Mouse (Mus musculus): ENCODE results near the gene Bod1.

The Bod1 gene

DNA sequence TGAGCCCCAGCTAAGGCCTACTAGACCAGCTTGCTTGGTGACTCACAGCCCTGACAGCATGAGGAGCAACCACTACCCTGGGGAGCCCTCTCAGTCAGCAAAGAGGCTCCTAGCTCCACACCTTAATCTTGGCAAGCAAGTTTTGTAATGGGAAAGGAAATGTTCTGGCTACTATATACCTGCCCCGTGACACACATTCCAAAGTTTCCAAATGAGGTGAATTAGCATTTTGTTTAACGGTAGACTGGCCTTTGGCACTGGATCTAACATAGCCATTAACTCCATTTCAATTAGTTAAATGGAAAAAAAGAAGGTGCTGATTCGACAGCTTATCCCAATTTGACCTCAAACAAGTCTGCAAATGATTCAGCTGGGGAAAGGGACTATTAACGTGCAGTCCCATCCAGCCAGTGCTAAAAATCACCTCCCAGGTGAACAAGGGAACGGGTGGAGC is 1.2 kb downstream of the Bod1 start:
- in situ Hi-C loops (cut with MboI; ENCODE audit: low sequenced_read_pairs), result loop anchor here (5.0 to 25.0 kb wide), 2 partner anchors 282 to 492 kb away; no protein-coding TSS in a partner anchor

DNA sequence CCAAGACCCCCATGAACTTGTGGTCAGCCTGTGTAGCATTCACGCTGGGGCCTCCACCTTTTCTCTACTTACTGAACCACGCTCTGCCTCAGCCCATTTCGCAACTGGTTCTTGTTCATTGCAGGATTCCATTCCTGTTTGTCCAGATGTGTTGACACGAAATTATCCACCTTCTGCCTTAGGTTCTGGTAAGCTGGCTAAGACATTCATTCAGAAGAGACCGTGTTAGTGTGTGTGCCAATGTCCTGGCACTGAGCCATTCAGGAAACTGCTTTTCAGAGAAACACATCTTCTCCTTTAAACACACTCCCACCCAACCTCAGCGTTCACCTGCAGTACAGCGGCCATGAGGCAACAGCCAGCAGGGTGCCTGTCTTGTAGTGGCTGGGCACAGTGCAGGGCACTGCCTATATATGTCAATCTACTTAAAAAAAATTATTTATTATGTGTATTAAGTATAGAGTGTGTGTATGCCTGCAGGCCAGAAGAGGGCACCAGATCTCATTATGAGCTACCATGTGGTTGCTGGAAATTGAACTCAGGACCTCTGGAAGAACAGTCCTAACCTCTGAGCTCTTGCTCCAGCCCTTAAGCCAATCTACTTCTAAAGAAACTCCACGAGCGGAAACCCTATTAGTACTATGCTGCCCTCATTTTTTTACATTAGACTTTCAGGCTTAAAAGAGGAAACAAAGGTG is 2.4 kb downstream of the Bod1 start:
- in situ Hi-C loops (cut with MboI; ENCODE audit: low sequenced_read_pairs), result loop anchor here (25.0 kb wide), 1 partner anchor 493 kb away; no protein-coding TSS in a partner anchor

DNA sequence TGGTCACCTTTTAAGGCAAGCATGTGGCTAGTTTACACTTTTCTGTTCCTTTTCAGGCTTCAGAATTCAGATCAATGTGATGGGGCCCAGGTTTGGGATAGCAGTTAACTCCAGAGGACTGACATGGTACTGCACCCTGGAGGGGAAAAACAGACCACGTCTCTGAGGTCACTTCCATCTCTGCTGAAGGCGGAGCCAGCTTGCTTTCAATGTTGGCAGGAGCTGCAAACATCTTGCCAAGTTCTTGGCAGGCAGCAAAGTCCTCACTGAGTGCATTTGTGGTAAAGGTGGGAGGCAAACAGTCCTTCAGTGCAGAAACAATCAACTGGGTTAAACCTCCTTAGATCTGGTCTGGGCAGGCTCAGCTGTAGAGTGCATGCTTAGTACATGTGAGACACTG is 7.5 kb downstream of the Bod1 start:
- in situ Hi-C loops (cut with MboI; ENCODE audit: low sequenced_read_pairs), result loop anchor here (25.0 kb wide), 1 partner anchor 498 kb away; no protein-coding TSS in a partner anchor

DNA sequence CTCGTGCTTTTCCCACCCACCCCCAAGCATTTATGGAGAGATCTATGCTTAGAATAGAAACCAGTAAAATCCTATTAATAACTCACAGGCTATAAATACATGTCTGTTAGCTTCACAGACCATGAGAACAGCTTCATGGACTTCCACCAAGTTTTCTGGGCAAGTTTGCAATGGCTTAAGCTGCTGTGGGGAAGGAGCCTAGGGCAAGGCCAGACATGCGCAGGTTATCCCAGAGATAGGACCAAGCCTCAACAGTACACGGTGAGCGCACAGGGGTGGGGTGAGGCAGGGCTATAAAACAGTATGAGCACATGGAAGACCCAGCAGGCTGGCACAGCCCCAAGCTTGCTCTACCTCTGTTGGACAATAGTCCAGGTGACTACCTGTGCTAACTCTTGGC is 8.2 kb downstream of the Bod1 start:
- in situ Hi-C loops (cut with MboI; ENCODE audit: low sequenced_read_pairs), result loop anchor here (25.0 kb wide), 1 partner anchor 499 kb away; no protein-coding TSS in a partner anchor

DNA sequence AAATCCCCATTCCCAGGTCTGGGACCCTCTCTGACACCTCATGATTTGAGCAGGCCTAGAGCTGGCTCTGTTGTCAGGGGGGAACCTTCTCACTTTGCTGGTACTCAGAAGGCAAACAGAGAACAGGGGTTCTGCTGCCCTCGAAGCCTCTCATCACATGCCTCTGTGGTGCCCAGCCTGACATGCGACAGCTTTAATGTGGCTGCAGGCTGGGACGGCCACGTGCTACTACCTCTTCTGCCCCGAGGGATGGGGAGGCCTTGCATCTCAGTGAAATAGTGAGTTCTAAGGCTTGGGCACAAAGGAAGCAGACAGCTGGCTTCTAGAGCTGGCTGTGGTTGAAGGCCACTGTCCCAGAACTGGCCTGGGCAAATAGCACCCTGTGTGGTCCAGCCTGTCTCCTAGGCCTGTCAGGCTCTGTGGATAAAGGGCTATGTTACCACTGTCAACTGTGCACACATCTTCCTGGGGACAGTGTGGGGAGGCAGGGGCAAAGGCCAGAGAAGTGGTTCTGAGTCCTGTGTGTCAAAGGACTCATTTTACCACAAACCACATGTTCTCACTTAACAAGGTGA is 8.7 kb downstream of the Bod1 start:
- in situ Hi-C loops (cut with MboI; ENCODE audit: low sequenced_read_pairs), result loop anchor here (25.0 kb wide), 1 partner anchor 499 kb away; no protein-coding TSS in a partner anchor

DNA sequence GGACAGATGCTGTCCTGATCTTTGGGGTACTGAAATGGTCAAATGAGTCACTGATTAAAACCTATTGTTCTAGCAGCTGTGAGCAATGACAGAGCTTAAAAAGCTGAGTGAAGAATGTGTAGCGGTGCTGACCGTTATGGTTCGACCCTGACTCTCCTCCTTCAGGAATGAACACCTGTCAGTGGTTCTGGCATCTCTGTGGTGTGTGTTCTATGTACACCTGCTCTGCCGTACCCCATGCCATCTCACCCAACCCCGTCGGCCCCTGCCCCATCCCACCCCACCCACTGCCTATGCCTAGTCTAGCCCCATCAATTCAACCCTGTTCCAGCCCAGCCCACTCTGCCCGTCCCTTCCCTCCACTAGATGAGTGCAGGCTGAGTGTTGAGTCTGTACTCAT is 9.5 kb downstream of the Bod1 start:
- in situ Hi-C loops (cut with MboI; ENCODE audit: low sequenced_read_pairs), result loop anchor here (25.0 kb wide), 1 partner anchor 500 kb away; no protein-coding TSS in a partner anchor

DNA sequence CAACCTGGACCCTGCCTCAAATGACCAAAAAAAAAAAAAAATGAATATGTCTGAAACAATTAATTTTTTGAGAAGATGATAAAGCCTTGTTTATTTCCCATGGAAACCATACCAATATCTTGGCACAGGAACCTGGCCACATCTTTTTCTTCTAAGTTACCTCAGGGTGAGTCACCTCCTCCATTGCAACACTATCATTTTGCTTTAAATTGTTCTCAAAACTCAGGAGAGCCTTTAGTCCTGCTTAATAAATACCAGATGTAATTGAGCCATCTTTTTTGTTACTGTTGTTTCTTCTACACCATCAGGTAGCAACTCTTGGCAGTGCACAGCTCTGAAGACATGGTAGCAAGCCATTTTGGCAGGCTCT is 13.9 kb downstream of the Bod1 start:
- in situ Hi-C loops (cut with MboI; ENCODE audit: low sequenced_read_pairs), result loop anchor here (25.0 kb wide), 1 partner anchor 505 kb away; no protein-coding TSS in a partner anchor

DNA sequence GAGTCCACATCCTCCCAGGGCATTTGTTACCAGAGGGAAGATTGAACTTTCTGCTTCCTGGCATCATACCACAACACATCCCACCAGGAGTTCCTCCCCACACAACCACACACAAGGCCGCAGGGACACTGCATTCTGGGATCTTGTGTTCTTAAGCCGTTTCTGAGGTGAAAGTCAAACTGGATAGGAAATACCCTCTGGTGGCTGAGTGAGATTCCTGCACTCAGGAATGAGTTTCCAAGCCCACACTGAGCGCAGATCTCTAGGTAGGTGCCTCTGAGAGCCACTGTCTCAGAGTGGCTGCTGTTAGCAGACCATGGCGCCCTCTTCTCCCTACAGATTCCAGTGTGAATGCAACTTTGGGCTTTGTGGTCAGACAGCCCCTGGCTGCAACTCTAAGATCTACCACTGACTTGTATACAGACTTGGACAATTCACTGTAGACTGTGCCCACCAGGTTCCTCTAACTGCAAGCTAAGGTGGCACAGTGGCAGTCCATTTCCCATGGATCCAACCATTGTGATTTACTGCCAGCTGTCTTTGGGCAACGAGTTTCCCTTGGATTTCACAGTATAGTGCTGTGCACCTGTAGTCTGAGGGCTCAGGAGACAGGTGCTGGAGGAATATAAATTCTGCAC is 14.4 kb downstream of the Bod1 start:
- in situ Hi-C loops (cut with MboI; ENCODE audit: low sequenced_read_pairs), result loop anchor here (25.0 kb wide), 1 partner anchor 505 kb away; no protein-coding TSS in a partner anchor

DNA sequence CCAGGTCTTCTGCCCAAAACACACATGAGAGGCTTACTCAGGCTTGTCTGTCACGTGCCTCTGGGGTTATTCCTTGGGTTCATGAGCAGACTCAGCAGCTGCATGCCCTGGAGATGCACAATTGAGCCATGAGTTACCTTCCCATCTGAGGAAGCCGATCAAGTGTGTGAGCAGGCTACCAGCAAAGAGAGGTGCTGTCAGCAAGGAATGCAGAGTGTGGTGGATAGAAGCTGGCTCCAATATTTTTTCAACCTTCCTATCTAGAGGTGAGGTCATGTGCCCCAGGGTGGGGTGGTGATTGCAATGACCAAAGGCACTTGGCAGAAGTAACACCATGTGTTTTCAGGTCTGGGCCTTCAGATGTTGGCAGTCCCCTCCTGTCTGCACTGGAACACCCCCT is 22.2 kb downstream of the Bod1 start:
- in situ Hi-C loops (cut with MboI; ENCODE audit: low sequenced_read_pairs), result no loop called here

DNA sequence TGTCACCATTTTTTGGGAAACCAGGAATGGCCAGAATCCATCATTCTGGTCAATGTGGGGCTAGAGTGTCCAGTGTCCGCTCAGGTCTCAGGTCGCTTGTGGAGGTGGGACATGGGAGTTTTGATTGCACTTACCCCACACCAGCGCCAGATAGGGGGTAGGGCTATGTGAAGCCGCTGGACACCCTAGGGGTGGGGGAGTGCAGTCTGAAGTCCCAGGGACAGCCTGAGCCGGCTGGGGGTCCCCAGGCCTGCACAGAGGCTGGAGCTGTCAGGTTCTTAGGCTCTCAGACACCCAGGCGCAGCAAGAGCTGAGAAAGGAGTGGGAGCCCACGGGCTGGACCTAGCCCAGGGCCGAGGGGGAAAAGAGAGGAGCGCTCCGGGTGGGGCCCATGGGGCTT is 24.4 kb downstream of the Bod1 start:
- in situ Hi-C loops (cut with MboI; ENCODE audit: low sequenced_read_pairs), result no loop called here

DNA sequence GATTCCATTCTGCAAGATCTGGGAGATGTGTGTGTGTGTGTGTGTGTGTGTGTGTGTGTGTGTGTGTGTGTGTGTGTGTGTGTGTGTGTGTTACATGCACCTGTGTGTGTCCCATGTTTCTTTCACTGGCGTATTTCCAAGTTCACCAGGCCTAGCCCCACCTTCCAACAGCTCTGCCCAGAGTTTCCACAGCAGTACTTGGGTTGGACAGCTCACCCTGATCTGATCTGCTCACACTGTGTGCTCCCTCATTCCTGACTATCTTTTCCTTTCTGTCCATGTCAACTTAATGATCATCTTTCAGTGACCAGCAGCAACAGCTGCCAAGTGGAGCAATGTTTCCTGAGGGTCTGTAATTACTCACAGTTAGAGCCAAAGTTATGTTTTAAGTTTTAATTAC is 25.1 kb downstream of the Bod1 start:
- in situ Hi-C loops (cut with MboI; ENCODE audit: low sequenced_read_pairs), result no loop called here

DNA sequence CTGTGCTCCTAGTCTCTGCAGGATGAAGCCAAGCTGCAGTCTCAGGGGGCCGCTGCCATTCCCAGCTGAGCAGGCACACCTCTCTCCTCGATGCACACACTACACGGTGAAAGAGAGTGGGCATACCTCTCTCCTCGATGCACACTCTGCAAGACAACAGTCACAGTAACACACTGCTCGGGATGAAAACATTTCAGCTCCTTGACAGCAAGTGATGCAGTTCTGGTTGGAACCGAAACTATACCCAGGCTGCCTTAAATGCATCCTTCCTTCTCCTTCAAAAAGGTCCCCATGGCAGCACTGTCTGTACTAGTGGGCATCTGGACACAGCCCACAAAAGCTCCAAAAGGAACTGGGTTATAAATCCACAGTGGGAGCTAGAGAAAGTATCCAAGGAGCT is 28.6 kb downstream of the Bod1 start:
- in situ Hi-C loops (cut with MboI; ENCODE audit: low sequenced_read_pairs), result no loop called here

DNA sequence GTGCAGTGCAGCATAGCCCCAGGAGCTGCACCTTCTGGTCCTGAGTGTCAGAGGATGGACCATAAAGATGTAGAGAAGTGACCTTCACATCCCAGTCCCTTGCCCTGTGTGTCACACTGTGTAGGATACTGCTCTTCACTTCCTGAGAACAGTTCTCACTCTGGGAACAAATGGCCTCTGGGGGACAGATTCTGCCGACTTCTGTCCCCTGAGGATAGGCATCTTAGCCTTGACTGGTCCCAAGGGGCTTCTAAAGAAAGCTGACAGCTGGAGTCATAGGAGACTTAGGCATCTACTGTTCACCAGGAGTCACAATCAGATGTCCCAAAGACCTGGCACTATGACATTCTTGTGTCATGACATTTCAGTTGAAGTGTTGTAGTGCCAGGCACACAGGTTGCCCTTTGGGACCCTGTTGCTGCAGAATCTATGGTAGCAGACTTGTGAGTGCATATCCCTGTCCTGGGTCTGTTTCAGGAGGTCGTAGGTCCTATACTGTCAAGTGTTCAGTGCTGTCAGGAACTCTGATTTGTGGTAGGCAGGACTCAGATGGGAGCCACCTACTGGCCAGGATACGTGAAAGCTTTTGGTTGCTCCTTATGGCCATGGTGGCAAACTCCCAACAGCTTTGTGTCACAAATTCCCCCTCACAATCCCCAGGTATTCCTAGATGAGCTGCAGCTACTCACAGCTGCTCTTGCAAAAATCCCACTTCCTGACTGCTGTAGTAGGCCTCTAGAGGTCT is 30.4 kb downstream of the Bod1 start:
- in situ Hi-C loops (cut with MboI; ENCODE audit: low sequenced_read_pairs), result no loop called here

DNA sequence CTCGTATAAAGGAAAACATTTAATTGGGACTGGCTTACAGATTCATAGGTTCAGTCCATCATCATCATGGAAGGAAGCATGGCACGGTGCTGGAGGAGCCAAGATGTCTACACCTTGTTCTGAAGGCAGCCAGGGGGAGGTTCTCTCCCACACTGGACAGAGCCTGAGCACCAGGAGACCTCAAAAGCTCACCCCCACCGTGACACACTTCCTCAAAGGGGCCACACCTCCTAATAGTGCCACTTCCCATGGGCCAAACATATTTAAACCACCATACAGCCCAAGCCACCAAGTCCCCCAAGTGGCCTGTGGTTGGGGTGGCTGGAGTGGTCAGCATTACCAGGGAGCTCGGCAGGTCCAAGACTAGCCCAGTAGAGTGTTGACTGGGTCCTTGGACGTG is 31.5 kb downstream of the Bod1 start:
- in situ Hi-C loops (cut with MboI; ENCODE audit: low sequenced_read_pairs), result no loop called here

DNA sequence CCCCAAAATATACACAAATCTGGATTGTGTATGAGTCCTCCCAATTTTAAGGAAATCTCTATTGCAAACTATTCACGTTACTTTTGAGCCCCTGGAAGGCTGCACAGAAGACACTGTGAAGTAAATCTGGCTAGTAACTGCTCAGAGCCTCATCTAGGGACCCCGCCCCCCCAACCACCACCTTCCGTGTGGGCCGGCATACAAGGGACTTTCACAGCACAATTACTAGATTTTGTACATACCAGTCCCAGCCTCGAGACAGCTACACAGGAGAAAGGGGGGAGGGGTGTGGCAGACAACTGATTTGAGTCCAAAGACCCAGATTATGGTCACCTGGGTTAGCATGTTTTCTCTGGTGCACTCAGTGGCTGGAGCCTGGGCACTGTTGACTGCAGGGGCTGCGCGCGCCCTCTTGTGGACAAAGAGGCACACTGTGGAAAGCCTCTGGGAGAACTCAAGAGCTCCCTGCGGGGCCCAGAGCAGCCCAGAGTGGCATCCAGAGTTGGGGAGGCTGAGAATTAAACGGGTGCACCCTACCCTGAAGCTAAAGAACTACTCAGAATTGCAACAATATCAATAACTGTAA is 33.8 kb downstream of the Bod1 start:
- in situ Hi-C loops (cut with MboI; ENCODE audit: low sequenced_read_pairs), result no loop called here

DNA sequence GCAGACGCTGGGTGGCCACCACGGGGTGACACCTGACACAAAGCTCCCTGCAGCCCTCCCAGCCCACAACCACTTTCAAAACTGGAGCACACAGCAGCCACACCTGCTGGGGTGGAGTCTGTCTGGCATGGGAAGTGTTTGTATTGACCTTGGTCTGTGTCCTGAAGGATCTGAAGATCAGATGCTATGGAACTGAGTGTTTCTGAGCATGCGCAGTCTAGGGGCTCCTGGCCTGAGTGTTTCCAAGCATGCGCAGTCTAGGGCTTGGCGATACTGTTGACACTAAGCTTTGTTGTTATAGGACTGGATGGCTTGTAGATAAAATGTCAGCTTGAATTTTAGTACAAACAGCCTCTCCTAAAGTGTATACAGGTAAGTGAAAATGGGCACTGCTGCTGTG is 43.0 kb downstream of the Bod1 start:
- in situ Hi-C loops (cut with MboI; ENCODE audit: low sequenced_read_pairs), result no loop called here

DNA sequence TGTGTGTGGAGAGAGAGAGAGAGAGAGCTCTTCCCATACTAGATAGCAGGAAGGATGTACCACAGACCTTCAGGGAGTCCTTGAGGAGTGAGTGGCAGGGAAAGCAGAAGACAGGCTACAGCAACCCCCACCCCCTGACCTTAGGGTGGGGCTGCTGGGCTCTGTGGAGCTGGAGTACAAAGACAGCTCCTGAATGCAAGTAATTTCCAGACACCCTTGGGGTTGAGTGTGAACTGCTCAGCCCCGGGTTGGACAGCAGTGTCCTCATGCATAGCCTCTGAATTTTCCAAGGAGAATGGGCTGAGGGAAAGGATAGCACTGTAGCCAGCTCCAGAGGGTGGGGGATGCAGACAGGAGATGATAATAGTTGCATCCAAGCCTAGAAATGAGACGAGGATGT is 50.9 kb downstream of the Bod1 start:
- in situ Hi-C loops (cut with MboI; ENCODE audit: low sequenced_read_pairs), result loop anchor here (25.0 kb wide), 1 partner anchor 358 kb away; no protein-coding TSS in a partner anchor

DNA sequence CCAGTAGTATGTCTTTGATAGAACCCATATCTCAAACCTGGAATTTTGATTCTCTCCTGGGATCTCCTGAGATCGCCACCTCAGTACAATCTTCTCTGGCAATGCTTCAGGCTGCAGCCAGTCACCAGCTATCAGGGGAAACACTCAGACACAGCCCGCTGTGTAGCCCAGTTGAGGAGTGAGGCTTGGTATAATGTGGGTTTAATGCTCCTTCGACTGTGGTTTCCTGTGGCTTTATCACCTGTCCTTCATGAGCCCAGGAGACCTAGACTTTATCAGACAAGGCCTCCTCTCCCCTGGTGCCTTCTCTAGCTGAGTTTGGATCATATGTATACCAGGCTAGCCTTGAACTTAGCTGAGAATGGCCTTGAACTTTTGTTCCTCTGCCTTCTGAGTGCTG is 53.9 kb downstream of the Bod1 start:
- in situ Hi-C loops (cut with MboI; ENCODE audit: low sequenced_read_pairs), result loop anchor here (25.0 kb wide), 1 partner anchor 355 kb away; no protein-coding TSS in a partner anchor

DNA sequence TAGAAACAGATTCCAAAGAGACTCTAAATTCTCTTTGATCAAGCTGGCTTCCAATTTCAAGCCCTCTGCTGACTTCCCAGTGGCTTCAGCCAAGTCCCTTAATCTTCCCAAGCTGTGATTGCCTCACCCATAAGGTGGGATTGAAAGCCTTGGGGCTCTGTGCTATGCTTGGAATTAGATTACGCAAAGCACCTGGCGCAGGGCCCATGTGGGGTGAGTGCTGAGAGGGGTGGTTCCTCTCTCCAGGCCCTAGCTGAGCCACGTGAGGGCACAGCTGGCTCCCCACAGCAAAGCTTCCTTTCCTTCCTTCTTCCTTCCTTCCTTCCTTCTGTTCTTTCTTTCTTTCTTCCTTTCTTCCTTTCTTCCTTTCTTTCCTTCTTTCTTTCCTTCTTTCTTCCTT is 54.4 kb downstream of the Bod1 start:
- in situ Hi-C loops (cut with MboI; ENCODE audit: low sequenced_read_pairs), result loop anchor here (25.0 kb wide), 1 partner anchor 355 kb away; no protein-coding TSS in a partner anchor

DNA sequence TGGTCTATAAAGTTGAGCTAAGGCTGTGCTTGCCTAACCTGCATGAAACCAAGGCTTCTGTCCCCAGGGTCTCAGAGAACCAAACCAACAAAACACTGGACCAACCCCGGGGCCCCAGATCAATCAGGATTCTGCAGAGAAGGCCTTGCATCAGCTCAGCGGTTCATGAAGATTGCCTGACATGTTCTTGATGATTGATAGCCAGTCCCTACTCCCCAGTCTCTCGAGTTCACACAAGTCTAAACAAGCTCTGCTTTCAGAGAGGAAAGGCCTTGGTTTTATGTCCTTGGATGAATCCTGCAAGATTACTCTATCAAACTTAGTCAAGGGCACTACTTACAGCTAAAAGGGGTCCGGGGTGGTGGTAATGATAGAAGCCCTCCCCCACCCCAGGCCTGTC is 55.0 kb downstream of the Bod1 start:
- in situ Hi-C loops (cut with MboI; ENCODE audit: low sequenced_read_pairs), result loop anchor here (25.0 kb wide), 1 partner anchor 354 kb away; no protein-coding TSS in a partner anchor
